Mouse (Mus musculus) kidney, adult 2 months (tissue): Measurements from ENCODE around the gene Exoc6.

Source experiments
- CTCF ChIP-seq: fragments of 200-500 bp; conservative IDR thresholded peaks from 2 replicates; pipeline ENCODE4 v1.5.1; 2011; ENCODE audit warnings: low read depth, mild to moderate bottlenecking, control low read depth, low read length, moderate library complexity, mixed read lengths; ENCODE audit not compliant: insufficient read depth, insufficient read length
- POLR2A ChIP-seq: fragments of 200-500 bp; IDR thresholded peaks from one replicate; pipeline ENCODE4 v1.6.1; 2011; ENCODE audit warnings: low read depth, low read length, control low read depth

- TF ChIP-seq CTCF: no peak
- no peak for TF ChIP-seq POLR2A
Observed at GRCm38 (mm10) chr19:37697335-37697636, 147.1 kb downstream of the Exoc6 start.
